Mouse (Mus musculus) cerebral cortex, adult 2 months (tissue): ENCODE measurements around the gene Chst12.

Source experiments
- WGBS: fragments of 180-500 bp; shearing (Covaris S2); methylation state at CpG from one replicate; pipeline ENCODE4 v1.1.7; 2018; 5-methylcytosine and 5-hydroxymethylcytosine counted together

Chst12 gene

GRCm38 (mm10) chr5:140505208-140505780 lies at the start of gene Chst12:
TSS of gene Chst12 (plus strand) at chr5:140505550.
- WGBS = under 1% methylated on average over 38 of the region's 38 CpGs

- WGBS = 76% methylated on average over 3 of the region's 3 CpGs
Observed at GRCm38 (mm10) chr5:140461476-140461875, 43.9 kb upstream of the Chst12 start.

- WGBS = 91% methylated on average over 2 of the region's 2 CpGs
Observed at GRCm38 (mm10) chr5:140463151-140463550, 42.2 kb upstream of the Chst12 start.

- 78% methylated on average over 2 of the region's 2 CpGs for WGBS
Observed at GRCm38 (mm10) chr5:140464943-140465342, 40.4 kb upstream of the Chst12 start.

- WGBS = 90% methylated on average over 3 of the region's 3 CpGs
Observed at GRCm38 (mm10) chr5:140472336-140472735, 33.0 kb upstream of the Chst12 start.

- WGBS = 48% methylated on average over 4 of the region's 4 CpGs
Observed at GRCm38 (mm10) chr5:140481458-140481857, 23.9 kb upstream of the Chst12 start.

GRCm38 (mm10) chr5:140491142-140491541 lies 14.2 kb upstream of the Chst12 start:
- 87% methylated on average over 6 of the region's 6 CpGs for WGBS

- 46% methylated on average over 11 of the region's 11 CpGs for WGBS
Observed at GRCm38 (mm10) chr5:140492684-140493233, 12.6 kb upstream of the Chst12 start.

GRCm38 (mm10) chr5:140498176-140498575 lies 7.2 kb upstream of the Chst12 start:
- WGBS = 84% methylated on average over 6 of the region's 6 CpGs

GRCm38 (mm10) chr5:140500736-140501135 lies 4.6 kb upstream of the Chst12 start:
- 94% methylated on average over 6 of the region's 6 CpGs for WGBS

GRCm38 (mm10) chr5:140501982-140502836 lies 3.1 kb upstream of the Chst12 start:
- WGBS = 38% methylated on average over 14 of the region's 14 CpGs

GRCm38 (mm10) chr5:140502925-140503324 lies 2.4 kb upstream of the Chst12 start:
- WGBS = 11% methylated on average over 12 of the region's 12 CpGs

- WGBS = 23% methylated on average over 22 of the region's 22 CpGs
Observed at GRCm38 (mm10) chr5:140506096-140506794, 895 bp downstream of the Chst12 start.

GRCm38 (mm10) chr5:140507466-140508208 lies 2.3 kb downstream of the Chst12 start:
- WGBS = 65% methylated on average over 14 of the region's 14 CpGs

GRCm38 (mm10) chr5:140508686-140509085 lies 3.3 kb downstream of the Chst12 start:
- 47% methylated on average over 8 of the region's 8 CpGs for WGBS

GRCm38 (mm10) chr5:140509204-140509603 lies 3.9 kb downstream of the Chst12 start:
- WGBS = 45% methylated on average over 9 of the region's 9 CpGs

- WGBS = 20% methylated on average over 27 of the region's 27 CpGs
Observed at GRCm38 (mm10) chr5:140510012-140511000, 5.0 kb downstream of the Chst12 start.

- WGBS = 91% methylated on average over 8 of the region's 8 CpGs
Observed at GRCm38 (mm10) chr5:140513921-140514320, 8.6 kb downstream of the Chst12 start.

- whole genome bisulfite sequencing = 67% methylated on average over 7 of the region's 7 CpGs
Observed at GRCm38 (mm10) chr5:140514799-140515486, 9.6 kb downstream of the Chst12 start.
